Mouse (Mus musculus) kidney, adult 2 months (tissue): ENCODE results near the gene Cep55. TPM values are rescaled to one million over a fixed set of nuclear protein-coding genes. Genes with fewer than 3 reads are reported as not detected.

Experiments used
- DNase-seq: peaks from one replicate; pipeline ENCODE4 v3.0.0; 2021
- H3K27ac ChIP-seq: fragments of 200-500 bp; 2 replicates; pipeline ENCODE4 v1.5.1; 2012; ENCODE audit warnings: low read depth, low read length, control low read depth, inconsistent platforms; ENCODE audit not compliant: insufficient read depth
- H3K27me3 ChIP-seq: fragments of 200-500 bp; replicated peaks from 2 replicates; pipeline ENCODE4 v1.6.1; 2012; ENCODE audit warnings: mild to moderate bottlenecking, moderate library complexity, low read length, inconsistent platforms; ENCODE audit not compliant: control insufficient read depth, insufficient read depth
- H3K36me3 ChIP-seq: fragments of 200-500 bp; 2 replicates; pipeline ENCODE4 v1.6.1; 2012; ENCODE audit warnings: mild to moderate bottlenecking, moderate library complexity, low read length, inconsistent platforms; ENCODE audit not compliant: control insufficient read depth, insufficient read depth
- H3K4me1 ChIP-seq: fragments of 200-500 bp; 2 replicates; pipeline ENCODE4 v1.6.1; 2011; ENCODE audit warnings: low read length; ENCODE audit not compliant: control insufficient read depth, insufficient read depth
- H3K4me3 ChIP-seq: fragments of 200-500 bp; 2 replicates; pipeline ENCODE4 v1.5.1; 2011; ENCODE audit warnings: mild to moderate bottlenecking, low read depth, low read length, control low read depth; ENCODE audit not compliant: insufficient read depth
- CTCF ChIP-seq: fragments of 200-500 bp; conservative IDR thresholded peaks from 2 replicates; pipeline ENCODE4 v1.5.1; 2011; ENCODE audit warnings: low read depth, mild to moderate bottlenecking, control low read depth, low read length, moderate library complexity, mixed read lengths; ENCODE audit not compliant: insufficient read depth, insufficient read length
- POLR2A ChIP-seq: fragments of 200-500 bp; IDR thresholded peaks from one replicate; pipeline ENCODE4 v1.6.1; 2011; ENCODE audit warnings: low read depth, low read length, control low read depth
- WGBS: fragments of 180-500 bp; shearing (Covaris S2); methylation state at CpG from one replicate; pipeline ENCODE4 v1.1.7; 2018; 5-methylcytosine and 5-hydroxymethylcytosine counted together
- polyA plus RNA-seq: library from polyadenylated mRNA; depleted of rRNA; stranded (reverse); fragments of >200 nt; gene quantifications from 2 replicates; pipeline ENCODE4 v1.2.3, GENCODE M21; 2012

Gene Cep55
- polyA plus RNA-seq, 1 experiment, result 0.14 TPM

DNA sequence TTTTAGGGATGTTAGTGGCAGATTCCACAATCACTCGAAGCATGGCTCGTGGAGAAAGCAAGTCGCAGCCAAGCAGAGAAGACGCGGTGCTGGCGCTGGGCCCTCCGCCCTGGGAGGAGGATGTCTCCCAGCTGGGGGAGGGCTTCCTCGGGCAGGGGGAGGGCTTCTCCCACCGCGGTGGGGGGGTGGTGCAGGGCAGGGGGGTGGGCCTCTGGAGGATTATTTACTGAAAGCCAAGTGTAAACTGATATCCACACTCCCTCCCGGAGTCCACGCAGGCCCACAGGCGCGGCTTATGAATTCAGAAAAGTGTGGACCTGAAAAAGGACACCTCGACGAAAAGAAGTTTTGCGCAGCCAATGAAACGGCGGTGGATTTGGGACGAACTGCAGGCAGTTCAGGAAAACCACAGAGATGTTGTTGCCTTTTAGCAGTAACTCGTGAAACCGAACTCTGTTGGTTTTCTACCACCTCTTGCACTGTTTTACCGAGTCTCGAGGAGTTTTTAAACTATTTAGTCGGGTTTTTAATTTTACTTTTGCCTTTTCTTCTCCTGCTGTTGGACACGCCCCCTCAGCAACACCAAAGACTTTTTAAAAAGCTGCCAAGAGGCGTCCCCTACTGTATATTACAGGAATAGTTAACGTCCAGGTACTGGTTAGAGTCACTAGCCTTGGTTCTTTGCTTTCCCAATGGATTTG lies 11.4 kb upstream of the Cep55 start, which contains the start of gene Myof:
Gene Myof (minus strand): TSS at position 297 of the 701 bp plus-strand sequence.
- TF ChIP-seq POLR2A, result no peak
- peak; percentile 44 for TF ChIP-seq CTCF
- no peaks in the 10 kb centered on the region; the same call in 1 of the 2 replicates for H3K4me1 ChIP-seq
- WGBS, result 1% methylated on average over 28 of the region's 28 CpGs
- H3K4me3 ChIP-seq, result peak within 1 kb of the TSS; percentile 52
- peak within 1 kb of the TSS; percentile 69 for H3K27ac ChIP-seq
- H3K27me3 ChIP-seq, result no peaks in the 10 kb centered on the region
- H3K36me3 ChIP-seq, result no peaks in the 10 kb centered on the region
- DNase-seq, result peak; percentile 77

DNA sequence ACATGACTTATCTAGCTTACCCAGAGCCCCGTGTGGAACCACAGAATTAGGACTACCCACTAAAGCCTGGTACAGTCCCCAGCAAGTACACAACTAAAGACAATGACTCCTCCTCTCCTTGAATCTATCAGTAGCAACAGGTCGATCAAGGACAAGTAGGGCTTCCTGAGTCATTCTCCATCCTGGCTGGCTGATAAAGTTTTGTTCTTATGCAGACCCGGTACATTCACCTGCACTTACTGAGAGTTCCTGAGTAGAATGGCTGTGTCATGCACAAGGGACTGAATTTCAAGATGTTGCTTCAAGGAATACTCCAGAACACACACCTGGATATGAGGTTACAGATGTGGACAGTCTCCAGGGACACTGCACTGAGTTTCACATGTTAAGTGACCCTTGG lies 9.6 kb upstream of the Cep55 start:
- no peak for DNase-seq
- Histone ChIP-seq H3K27me3 (no peaks in the 10 kb centered on the region), H3K36me3 (no peaks in the 10 kb centered on the region), H3K27ac (no peak overlapping the region), H3K4me3 (no peak overlapping the region), H3K4me1 (no peaks in the 10 kb centered on the region; the same call in 1 of the 2 replicates)
- 91% methylated on average over 3 of the region's 3 CpGs for WGBS
- TF ChIP-seq CTCF (no peak), POLR2A (no peak)

GRCm38 (mm10) chr19:38049686-38050085 lies 5.1 kb upstream of the Cep55 start:
- H3K27ac ChIP-seq, result no peak overlapping the region
- no peak for DNase-seq
- H3K4me1 ChIP-seq, result peaks cover 2% of the 10 kb centered on the region; the same call in 1 of the 2 replicates
- H3K4me3 ChIP-seq, result no peak overlapping the region
- H3K36me3 ChIP-seq, result no peaks in the 10 kb centered on the region
- TF ChIP-seq POLR2A (no peak), CTCF (no peak)
- no peaks in the 10 kb centered on the region for H3K27me3 ChIP-seq
- WGBS, result 85% methylated on average over 1 of the region's 1 CpGs

DNA sequence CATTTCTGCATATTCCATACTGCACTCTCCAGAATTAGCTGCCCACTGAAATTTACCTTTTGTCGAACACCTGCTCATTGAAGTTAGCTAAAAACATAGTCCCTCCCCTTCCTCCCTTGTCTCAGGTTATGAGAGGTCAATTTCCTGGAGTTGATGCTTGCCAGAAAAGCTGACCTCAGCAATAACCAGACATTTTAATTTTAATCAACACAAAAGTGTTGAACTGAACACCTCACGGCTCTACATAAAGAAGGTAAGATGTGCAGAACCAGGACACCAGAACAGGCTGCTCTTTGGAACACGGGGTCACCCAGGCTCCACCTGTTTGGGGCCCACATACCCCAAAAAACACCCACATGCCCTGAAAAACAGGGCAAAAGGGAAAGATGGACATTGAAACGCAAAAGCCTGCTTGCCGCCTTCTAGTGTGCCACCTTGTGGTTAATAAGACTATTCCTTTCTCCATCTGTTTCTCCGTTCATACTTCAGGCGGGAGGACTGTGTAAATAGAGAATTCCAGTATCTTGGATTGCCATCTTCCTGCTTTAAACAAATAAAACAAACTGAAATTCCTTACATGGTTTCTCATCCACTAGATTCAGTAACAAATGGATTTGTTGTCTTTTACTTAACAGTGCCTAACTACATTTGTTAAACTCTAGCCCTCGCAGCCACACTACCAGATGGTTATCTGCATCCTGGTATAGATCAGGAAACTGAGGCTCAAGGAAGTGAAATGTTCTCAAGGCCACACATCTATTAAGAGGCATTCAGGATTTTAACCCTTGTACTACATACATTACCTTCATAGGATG lies 1.4 kb upstream of the Cep55 start:
- H3K27ac ChIP-seq, result no peak overlapping the region
- H3K27me3 ChIP-seq, result no peaks in the 10 kb centered on the region
- 23% methylated on average over 8 of the region's 8 CpGs for WGBS
- TF ChIP-seq POLR2A (no peak), CTCF (peak; percentile 40)
- H3K4me1 ChIP-seq, result peaks cover 2% of the 10 kb centered on the region; the same call in 1 of the 2 replicates
- no peaks in the 10 kb centered on the region for H3K36me3 ChIP-seq
- peak; percentile 37 for DNase-seq
- H3K4me3 ChIP-seq, result no peak overlapping the region; the same call in 1 of the 2 replicates

GRCm38 (mm10) chr19:38054149-38054719 lies 577 bp upstream of the Cep55 start:
- H3K27ac ChIP-seq, result no peak overlapping the region; the same call in 1 of the 2 replicates
- no peaks in the 10 kb centered on the region for H3K36me3 ChIP-seq
- peaks cover 2% of the 10 kb centered on the region; the same call in 1 of the 2 replicates for H3K4me1 ChIP-seq
- under 1% methylated on average over 23 of the region's 23 CpGs for WGBS
- TF ChIP-seq POLR2A (no peak), CTCF (no peak)
- H3K4me3 ChIP-seq, result peak overlapping the region; percentile 71
- H3K27me3 ChIP-seq, result no peaks in the 10 kb centered on the region
- DNase-seq, result peak; percentile 85

GRCm38 (mm10) chr19:38055798-38056197 lies 987 bp downstream of the Cep55 start:
- Histone ChIP-seq H3K27me3 (no peaks in the 10 kb centered on the region), H3K27ac (no peak overlapping the region), H3K4me3 (no peak overlapping the region), H3K36me3 (no peaks in the 10 kb centered on the region), H3K4me1 (peaks cover 2% of the 10 kb centered on the region; the same call in 1 of the 2 replicates)
- TF ChIP-seq POLR2A, result no peak
- no peak for TF ChIP-seq CTCF
- 12% methylated on average over 6 of the region's 6 CpGs for WGBS
- DNase-seq, result no peak

DNA sequence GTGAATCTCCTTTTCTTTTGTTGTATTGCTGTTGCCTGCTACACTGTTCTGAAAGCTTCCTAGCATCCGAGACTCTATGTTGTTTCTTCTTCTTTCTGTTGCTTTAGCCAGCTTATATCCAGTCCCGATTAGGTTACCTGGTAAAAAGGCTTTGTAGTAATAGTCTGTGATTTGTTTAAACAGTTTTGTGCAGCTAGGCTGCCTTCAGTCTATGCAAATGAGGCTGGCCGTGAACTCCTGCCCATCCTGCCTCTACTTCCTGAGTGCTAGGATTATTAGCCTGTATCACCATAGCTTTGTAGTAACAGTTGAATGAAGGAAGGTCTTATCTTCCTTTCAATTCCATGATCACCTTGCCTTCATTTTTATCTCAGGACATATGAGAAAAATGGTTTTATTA lies 1.5 kb downstream of the Cep55 start:
- Histone ChIP-seq H3K27ac (no peak overlapping the region), H3K4me3 (no peak overlapping the region), H3K36me3 (no peaks in the 10 kb centered on the region), H3K4me1 (peaks cover 2% of the 10 kb centered on the region; the same call in 1 of the 2 replicates), H3K27me3 (no peaks in the 10 kb centered on the region)
- no peak for TF ChIP-seq CTCF
- no peak for TF ChIP-seq POLR2A
- 39% methylated on average over 3 of the region's 3 CpGs for WGBS
- no peak for DNase-seq
